ENCODE assay signal across 20 mouse cellular contexts in genomic region chr4:109138551-109138950, GRCm38 (mm10).
A peak's percentile ranks its signal among the peaks of the same experiment; 100 is the strongest.
DNase-seq lines count a peak whose midpoint lies in the region; ATAC-seq lines count a peak whose summit lies in the region.
"Had no signal": no experiment of that assay in that cellular context is flagged by ENCODE, and none has a peak within 500 bp of the region (broad histone marks: within the 10 kb centered on the region; RNA-seq: fewer than 3 reads in every experiment).

No protein-coding gene starts in this region.

- no peak overlapping the region for H3K4me3 ChIP-seq in kidney, embryonic 15.5 days (replicated peaks)
- H3K4me3 ChIP-seq in midbrain, embryonic 16.5 days (ENCODE audit: low read depth, low read length) = no peak overlapping the region
- no peak overlapping the region for H3K4me3 ChIP-seq in midbrain, embryonic 10.5 days
- no peak overlapping the region for H3K4me3 ChIP-seq in kidney, embryonic 16.5 days (ENCODE audit: low read length)
- no peak overlapping the region for H3K4me3 ChIP-seq in limb, embryonic 10.5 days
- H3K4me3 ChIP-seq: embryonic facial prominence, embryonic 10.5 days; heart, embryonic 10.5 days; hindbrain, embryonic 13.5 days; limb, embryonic 15.5 days; midbrain, embryonic 13.5 days; stomach, embryonic 15.5 days had no signal

- H3K9me3 ChIP-seq in kidney, embryonic 15.5 days (replicated peaks) = no peaks in the 10 kb centered on the region
- no peaks in the 10 kb centered on the region for H3K9me3 ChIP-seq in midbrain, embryonic 16.5 days (replicated peaks; ENCODE audit: control insufficient read depth, low read length, poor library complexity, severe bottlenecking)
- H3K9me3 ChIP-seq in midbrain, embryonic 10.5 days (replicated peaks) = no peaks in the 10 kb centered on the region
- no peaks in the 10 kb centered on the region for H3K9me3 ChIP-seq in kidney, embryonic 16.5 days (ENCODE audit: low read length)
- no peaks in the 10 kb centered on the region for H3K9me3 ChIP-seq in limb, embryonic 10.5 days (replicated peaks)
- H3K9me3 ChIP-seq: embryonic facial prominence, embryonic 10.5 days; heart, embryonic 10.5 days; hindbrain, embryonic 13.5 days; limb, embryonic 15.5 days; midbrain, embryonic 13.5 days; stomach, embryonic 15.5 days had no signal

- DNase-seq in kidney, adult 9 months = peak; percentile 78
- no peak for DNase-seq in midbrain, embryonic 10.5 days (ENCODE audit: low spot score)
- no peak for DNase-seq in limb, embryonic 10.5 days (ENCODE audit: low spot score)
- DNase-seq in spleen, postnatal 4 days (ENCODE audit: low spot score in 2 of 2) = no peak
- DNase-seq: cerebellum, postnatal 25 days; gastrocnemius, postnatal 36 days; heart, postnatal 14 days; spleen, adult 18-20 months; thymus, adult 2 months had no signal

- no peaks in the 10 kb centered on the region for H3K36me3 ChIP-seq in kidney, embryonic 15.5 days
- no peaks in the 10 kb centered on the region for H3K36me3 ChIP-seq in midbrain, embryonic 16.5 days (ENCODE audit: control insufficient read depth, insufficient read depth, low read length)
- H3K36me3 ChIP-seq in midbrain, embryonic 10.5 days = no peaks in the 10 kb centered on the region
- no peaks in the 10 kb centered on the region for H3K36me3 ChIP-seq in kidney, embryonic 16.5 days (ENCODE audit: insufficient read depth, low read length)
- H3K36me3 ChIP-seq in limb, embryonic 10.5 days = no peaks in the 10 kb centered on the region
- H3K36me3 ChIP-seq: embryonic facial prominence, embryonic 10.5 days; heart, embryonic 10.5 days; hindbrain, embryonic 13.5 days; limb, embryonic 15.5 days; midbrain, embryonic 13.5 days; stomach, embryonic 15.5 days had no signal

- 39% methylated on average over 4 of the region's 4 CpGs for WGBS in kidney, embryonic 15.5 days
- 60% methylated on average over 4 of the region's 4 CpGs for WGBS in midbrain, embryonic 16.5 days
- WGBS in midbrain, embryonic 10.5 days = 56% methylated on average over 4 of the region's 4 CpGs
- 43% methylated on average over 4 of the region's 4 CpGs for WGBS in kidney, embryonic 16.5 days
- WGBS in limb, embryonic 10.5 days = 49% methylated on average over 4 of the region's 4 CpGs

- H3K27ac ChIP-seq in kidney, embryonic 15.5 days = no peak overlapping the region; the same call in 1 of the 2 replicates
- H3K27ac ChIP-seq in midbrain, embryonic 16.5 days (ENCODE audit: low read length) = no peak overlapping the region
- H3K27ac ChIP-seq in midbrain, embryonic 10.5 days (replicated peaks) = no peak overlapping the region
- H3K27ac ChIP-seq in kidney, embryonic 16.5 days (ENCODE audit: low read length) = no peak overlapping the region
- no peak overlapping the region for H3K27ac ChIP-seq in limb, embryonic 10.5 days
- H3K27ac ChIP-seq: embryonic facial prominence, embryonic 10.5 days; heart, embryonic 10.5 days; hindbrain, embryonic 13.5 days; limb, embryonic 15.5 days; macrophage; midbrain, embryonic 13.5 days; stomach, embryonic 15.5 days had no signal

- H3K9ac ChIP-seq in kidney, embryonic 15.5 days = no peak overlapping the region
- no peak overlapping the region for H3K9ac ChIP-seq in midbrain, embryonic 16.5 days (ENCODE audit: low read depth, low read length)
- no peak overlapping the region for H3K9ac ChIP-seq in kidney, embryonic 16.5 days (replicated peaks; ENCODE audit: low read length)
- H3K9ac ChIP-seq: hindbrain, embryonic 13.5 days; limb, embryonic 15.5 days; midbrain, embryonic 13.5 days; stomach, embryonic 15.5 days had no signal

- no peak for ATAC-seq in kidney, embryonic 15.5 days (replicated peaks; ENCODE audit: low FRiP score)
- 0 out of 2 replicates have a peak, but pooled peaks have one; percentile 17 for ATAC-seq in midbrain, embryonic 16.5 days
- peak; percentile 61; the same call in 1 of the 2 replicates for ATAC-seq in kidney, embryonic 16.5 days (ENCODE audit: low FRiP score, low TSS enrichment)
- ATAC-seq: forebrain, embryonic 14.5 days; midbrain, embryonic 13.5 days had no signal

- H3K4me2 ChIP-seq in kidney, embryonic 15.5 days = no peak overlapping the region
- H3K4me2 ChIP-seq in midbrain, embryonic 16.5 days (ENCODE audit: low read length) = no peak overlapping the region
- no peak overlapping the region for H3K4me2 ChIP-seq in kidney, embryonic 16.5 days (replicated peaks; ENCODE audit: low read depth, low read length)
- H3K4me2 ChIP-seq: hindbrain, embryonic 13.5 days; limb, embryonic 15.5 days; midbrain, embryonic 13.5 days; stomach, embryonic 15.5 days had no signal

- no peaks in the 10 kb centered on the region for H3K27me3 ChIP-seq in kidney, embryonic 15.5 days
- no peaks in the 10 kb centered on the region for H3K27me3 ChIP-seq in midbrain, embryonic 16.5 days (ENCODE audit: control insufficient read depth, insufficient read depth, low read depth, low read length)
- no peaks in the 10 kb centered on the region for H3K27me3 ChIP-seq in midbrain, embryonic 10.5 days (ENCODE audit: low read depth, poor library complexity, severe bottlenecking)
- no peaks in the 10 kb centered on the region for H3K27me3 ChIP-seq in kidney, embryonic 16.5 days (ENCODE audit: insufficient read depth, low read length)
- H3K27me3 ChIP-seq in limb, embryonic 10.5 days (ENCODE audit: low read depth, poor library complexity, severe bottlenecking) = no peaks in the 10 kb centered on the region
- H3K27me3 ChIP-seq: hindbrain, embryonic 13.5 days; limb, embryonic 15.5 days; midbrain, embryonic 13.5 days; stomach, embryonic 15.5 days had no signal

- peaks cover 5% of the 10 kb centered on the region; the same call in 1 of the 2 replicates for H3K4me1 ChIP-seq in kidney, embryonic 15.5 days
- H3K4me1 ChIP-seq in midbrain, embryonic 16.5 days (ENCODE audit: control insufficient read depth, insufficient read depth, low read length) = no peaks in the 10 kb centered on the region
- H3K4me1 ChIP-seq in midbrain, embryonic 10.5 days = no peaks in the 10 kb centered on the region
- peaks cover 5% of the 10 kb centered on the region; the same call in 1 of the 2 replicates for H3K4me1 ChIP-seq in kidney, embryonic 16.5 days (ENCODE audit: insufficient read depth, low read length)
- H3K4me1 ChIP-seq in limb, embryonic 10.5 days = peaks cover 5% of the 10 kb centered on the region
- H3K4me1 ChIP-seq: embryonic facial prominence, embryonic 10.5 days; midbrain, embryonic 13.5 days; stomach, embryonic 15.5 days had no signal
